Mouse (Mus musculus) gastrocnemius, adult 8-10 months (tissue): ENCODE data around the gene 4931406C07Rik. TPM values are rescaled to one million over a fixed set of nuclear protein-coding genes. Genes with fewer than 3 reads are reported as not detected.

Experiments used
- DNase-seq, 2 experiments: peaks; one replicate each; pipeline ENCODE4 v3.0.0; 2022; ENCODE audit warnings: low spot score in 2 of 2
- total RNA-seq, 4 experiments: library from RNA; stranded (reverse); gene quantifications; 2 replicates each; pipeline ENCODE4 v1.2.4; 2022

Gene 4931406C07Rik
- total RNA-seq, 4 experiments from 2014 or later = 2.3 to 6.4 (median 4.2) TPM

DNA sequence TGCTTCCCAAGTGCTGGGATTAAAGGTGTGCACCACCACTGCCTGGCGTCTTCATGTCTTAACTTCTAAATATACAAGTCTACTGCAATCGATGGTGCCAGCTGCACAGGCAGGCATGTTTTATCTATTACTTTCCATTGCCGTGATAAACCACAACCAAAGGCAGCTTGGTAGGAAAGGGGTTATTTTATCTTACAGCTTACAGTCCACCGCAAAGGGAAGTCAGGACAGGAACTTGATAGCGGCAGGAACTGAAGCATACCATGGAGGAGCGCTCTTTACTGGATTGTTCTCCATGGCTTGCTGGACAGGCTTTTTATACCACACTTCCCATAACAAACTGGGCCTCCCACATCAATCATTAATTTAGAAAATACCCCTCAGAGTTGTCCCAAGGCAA is 17.0 kb downstream of the 4931406C07Rik start:
- DNase-seq = no peak

DNA sequence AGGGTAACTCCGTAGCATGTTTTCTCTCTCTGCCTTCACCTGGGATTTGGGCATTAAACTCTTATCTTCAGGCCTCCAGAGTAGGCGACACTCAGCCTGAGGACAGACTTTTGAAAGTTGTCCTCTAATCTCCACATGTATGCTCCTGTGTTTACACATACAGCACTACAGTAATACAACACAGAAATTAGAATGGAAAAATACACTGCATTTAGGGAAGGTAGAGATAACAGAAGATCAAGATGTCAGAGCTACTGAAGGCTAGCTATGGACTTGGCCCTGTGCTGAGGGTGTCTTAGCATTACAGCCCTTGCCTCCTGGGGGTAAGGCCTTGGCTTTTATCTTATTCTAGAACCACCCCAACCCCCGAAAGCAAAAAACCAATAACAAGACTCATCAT is 17.8 kb downstream of the 4931406C07Rik start:
- no peak for DNase-seq

DNA sequence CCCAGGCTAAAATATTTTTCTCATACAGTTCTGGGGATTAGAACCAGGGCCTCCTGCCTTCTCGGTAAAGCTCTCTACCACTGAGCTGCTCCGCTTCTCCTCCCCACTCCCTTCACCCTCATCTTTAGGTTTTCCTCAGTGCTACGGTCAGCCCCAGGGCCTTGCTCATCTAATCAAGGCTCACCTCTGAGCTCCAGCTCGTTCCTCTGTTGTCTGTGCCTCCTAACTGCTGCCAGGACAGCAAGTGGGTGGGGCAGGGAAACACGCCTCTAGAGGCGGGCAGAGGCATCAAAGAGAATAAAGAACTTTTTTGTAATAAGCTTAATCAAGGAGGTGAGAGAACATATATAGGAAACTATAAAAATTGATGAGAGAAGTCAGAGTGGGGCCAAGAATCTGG is 18.4 kb downstream of the 4931406C07Rik start:
- no peak for DNase-seq

DNA sequence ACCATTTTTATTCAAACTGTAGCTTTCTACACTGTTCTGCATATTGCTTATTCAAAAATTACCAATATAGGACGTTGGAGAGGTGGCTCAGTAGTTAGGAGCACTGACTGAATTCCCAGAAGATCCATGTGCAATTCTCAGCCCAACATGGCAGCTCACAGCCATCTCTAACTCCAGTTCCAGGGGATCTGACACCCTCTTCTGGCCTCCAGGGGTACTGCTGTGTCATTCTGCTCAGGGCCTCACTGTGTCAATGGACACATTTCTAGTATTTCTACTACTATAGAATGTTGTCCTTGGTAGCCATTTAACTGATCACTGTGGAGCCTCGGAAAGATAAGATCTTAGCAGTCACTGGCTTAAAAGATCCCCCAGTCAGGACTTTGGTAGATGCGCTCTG is 20.8 kb downstream of the 4931406C07Rik start:
- DNase-seq = no peak

DNA sequence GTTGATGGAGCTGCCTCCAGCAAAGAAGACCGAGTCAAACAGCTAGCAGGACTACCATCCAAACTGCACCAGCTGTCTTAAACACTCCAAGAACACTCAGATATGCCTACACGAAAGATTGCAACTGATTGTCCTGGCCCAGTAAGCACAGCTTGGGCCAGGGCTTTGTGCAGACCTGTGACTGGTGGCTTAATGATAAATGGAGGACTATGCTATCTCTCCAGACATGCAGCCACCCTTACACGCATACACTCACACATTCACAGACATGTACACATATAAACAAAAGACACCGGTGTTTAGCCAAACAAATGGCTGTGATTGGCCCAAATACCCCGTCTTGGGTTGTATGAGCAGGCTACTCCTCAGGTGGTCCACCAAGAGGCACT is 25.8 kb downstream of the 4931406C07Rik start:
- no peak for DNase-seq

DNA sequence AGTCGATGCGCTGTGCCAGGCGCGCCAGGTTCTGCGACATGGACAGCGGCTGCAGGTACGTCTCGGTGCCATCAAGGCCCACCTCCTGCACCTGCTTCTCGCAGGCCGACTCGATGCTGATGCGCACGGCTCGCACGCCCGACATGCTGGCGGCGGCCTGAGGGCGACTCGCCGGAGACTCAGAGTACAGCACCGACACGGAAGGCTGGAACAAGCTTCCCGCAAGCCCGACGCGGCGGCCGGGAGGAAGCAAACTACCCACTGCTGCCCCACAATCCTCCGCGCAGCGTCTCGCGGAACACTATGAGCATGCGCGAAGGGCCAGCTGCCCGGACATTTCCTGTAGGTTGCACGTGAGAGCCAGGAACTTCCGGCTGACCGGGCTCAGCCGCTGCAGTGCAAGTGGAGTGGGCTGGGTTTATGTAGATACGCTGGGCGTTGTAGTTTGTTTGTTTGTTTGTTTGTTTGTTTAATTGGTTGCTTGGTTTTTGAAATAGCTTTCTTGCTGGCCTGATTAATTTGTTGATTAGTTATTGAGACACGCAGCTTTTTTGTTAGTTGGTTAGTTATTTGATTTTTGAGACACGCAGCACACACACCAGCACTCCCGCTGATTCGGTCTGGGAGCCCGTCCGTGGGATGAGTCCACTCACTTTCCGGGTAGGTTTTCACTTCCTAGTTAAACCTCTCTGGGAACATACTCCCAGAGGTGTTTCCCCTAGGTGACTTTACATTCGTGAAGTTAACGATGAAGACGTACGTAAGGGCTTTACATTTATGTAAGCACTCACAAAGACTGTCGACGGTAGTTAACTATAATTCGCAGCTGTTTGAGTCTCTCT is 26.4 kb downstream of the 4931406C07Rik start, which contains the start of gene Med17:
Gene Med17, minus strand, starts transcription at position 283 of the 842 bp plus-strand sequence.
- DNase-seq = peak; percentile 79 to 87

DNA sequence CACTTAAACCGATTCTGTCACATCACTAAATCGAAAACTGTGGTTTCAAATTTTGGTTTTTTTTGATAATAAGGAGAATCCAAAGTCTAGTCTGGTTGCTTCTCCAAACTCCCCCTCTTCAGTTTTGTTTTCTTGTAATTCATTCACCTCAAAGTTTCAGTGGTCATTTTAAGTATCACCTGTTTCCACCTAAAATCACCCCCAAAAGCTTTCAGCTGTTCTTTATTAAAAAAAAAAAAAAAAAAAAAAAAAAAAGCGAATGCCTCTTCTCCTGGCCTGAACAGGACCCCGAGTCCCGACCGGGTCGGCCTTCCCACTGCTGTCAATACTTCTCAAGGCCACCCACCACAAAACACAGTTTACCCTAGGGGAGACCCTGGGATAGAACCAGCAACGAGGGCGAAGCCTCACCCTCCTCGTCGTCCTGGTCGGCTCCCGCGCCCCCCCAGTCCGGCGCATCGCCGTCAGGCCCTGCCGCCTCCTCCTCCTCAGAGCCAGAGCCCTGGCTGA is 27.1 kb downstream of the 4931406C07Rik start:
- DNase-seq = no peak

DNA sequence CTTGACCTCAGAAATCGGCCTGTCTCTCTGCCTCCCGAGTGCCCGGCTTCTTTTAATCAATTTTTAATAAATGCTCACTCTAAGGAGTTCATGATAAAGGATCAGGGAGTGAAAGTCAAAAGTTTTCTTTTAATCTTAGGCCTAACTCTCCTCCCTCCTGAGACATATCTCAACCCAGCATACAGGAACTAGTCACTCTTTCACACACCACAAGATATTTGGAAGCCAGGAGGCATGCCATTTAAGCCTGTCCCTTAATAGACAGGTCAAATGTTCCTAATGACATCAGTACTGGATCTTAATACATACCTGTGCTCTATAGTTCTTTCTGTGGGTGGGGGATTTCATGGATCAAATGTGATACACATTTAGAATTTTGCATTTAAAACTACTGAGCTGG is 27.9 kb downstream of the 4931406C07Rik start:
- DNase-seq = no peak

DNA sequence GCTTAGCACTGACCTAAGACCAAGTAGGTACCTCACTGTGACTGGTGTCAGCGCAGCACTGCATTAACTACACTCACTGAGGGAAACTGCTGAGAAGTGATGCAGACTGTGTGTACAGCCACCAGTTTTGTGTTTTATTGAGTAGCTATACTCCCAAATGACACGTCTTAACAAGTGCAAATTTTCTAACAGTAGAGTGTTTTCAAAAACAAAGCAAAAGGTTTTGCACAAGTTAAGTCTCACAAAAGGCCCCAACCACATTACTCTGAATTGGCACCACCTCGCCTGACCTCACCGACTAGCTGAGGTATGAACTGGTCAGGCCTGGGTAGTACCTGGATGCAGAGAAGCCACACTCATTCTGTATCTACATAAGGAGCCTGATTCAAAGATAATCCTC is 29.4 kb downstream of the 4931406C07Rik start:
- DNase-seq = no peak

DNA sequence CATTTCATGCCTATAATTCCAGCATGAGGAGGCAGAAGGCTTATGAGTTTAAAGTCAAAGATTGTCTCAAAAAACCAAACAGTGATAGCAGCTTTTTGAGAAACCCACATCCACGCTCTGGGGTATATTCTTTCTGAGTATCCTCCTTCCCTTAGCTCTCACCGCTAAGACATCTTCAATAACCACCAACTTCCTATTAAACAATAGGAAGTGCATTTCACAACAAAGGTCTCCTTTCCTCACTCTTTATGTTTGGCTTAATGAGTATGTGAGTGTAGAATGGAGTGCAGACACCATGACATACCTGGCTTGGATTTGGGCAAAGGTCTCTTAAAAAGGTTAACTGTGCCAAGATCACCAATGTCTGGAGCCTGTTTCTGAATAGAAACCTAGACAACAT is 32.3 kb downstream of the 4931406C07Rik start:
- DNase-seq = no peak

DNA sequence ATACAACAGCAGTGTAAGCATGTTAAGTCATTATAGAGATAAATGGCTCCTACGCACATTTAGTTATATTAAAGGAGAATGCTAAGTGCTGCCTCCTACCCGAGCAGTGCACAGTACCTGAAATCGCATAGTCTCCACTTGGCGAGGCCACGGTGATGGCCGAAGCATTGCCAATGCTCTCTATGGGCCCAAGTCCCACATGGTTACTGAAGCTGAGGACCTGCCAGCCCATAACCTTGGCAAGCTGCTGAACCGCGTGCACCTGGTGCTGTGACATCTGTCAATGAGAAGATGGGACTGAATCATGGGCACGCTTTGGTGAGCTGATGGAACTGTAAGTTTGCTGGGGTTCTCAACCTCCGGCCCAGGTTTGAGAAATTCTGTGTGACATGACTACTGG is 42.8 kb downstream of the 4931406C07Rik start:
- no peak for DNase-seq

DNA sequence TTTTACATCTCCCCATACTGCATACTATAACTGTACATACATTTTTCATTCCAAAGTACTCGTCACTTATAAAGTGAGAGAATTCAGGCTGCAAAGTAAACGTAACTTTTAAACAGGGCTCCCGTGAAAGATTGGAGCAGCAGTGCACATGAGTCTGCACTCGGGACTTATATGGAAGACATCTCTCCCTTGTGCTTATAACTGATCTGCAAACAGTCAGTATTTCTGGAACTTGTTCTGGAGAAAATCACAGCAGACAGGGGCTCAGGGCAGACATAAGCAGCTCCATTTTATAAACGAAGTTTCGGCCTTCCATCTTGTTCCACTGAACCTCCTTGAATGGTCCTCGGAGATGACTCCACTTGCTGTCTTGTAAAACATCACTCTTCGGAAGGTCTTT is 44.3 kb downstream of the 4931406C07Rik start:
- no peak for DNase-seq

DNA sequence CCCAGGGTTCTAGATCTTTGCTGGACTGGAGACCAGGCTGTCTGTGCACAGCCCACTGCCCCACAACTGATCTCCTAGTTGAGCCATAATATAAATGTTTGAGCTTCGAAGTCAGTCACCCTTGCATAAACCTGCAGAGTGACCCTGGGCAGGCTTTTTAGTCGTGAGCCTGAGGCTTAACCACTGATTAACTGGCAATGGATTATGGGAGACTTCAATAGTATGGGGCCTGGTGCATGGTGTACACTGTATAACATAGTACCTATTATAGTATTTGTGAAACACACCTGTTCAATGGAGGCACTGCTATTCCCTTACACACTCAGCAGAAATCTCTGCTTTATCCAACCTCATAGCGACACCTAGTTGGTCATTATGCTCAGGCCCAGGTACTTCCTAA is 50.0 kb downstream of the 4931406C07Rik start:
- no peak for DNase-seq

DNA sequence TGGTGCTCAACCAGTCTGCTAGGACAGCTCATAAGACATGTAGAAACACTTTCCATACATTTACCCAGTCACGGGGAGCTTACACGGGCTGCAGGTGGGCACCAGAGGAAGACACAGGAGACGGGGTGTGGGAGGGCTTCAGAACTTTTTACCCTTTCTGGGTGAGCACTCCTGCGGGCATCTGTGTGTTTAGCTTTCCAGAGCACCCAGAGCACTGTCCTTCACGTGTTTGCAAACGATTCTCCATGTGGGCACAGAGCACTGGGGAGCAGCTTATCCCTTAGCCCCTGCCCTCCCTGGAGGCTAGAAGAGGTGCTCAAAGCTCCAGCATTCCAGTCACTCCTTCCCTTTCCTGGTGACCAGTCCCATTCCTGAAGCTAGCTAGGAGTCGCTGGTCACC is 51.7 kb downstream of the 4931406C07Rik start:
- no peak for DNase-seq

DNA sequence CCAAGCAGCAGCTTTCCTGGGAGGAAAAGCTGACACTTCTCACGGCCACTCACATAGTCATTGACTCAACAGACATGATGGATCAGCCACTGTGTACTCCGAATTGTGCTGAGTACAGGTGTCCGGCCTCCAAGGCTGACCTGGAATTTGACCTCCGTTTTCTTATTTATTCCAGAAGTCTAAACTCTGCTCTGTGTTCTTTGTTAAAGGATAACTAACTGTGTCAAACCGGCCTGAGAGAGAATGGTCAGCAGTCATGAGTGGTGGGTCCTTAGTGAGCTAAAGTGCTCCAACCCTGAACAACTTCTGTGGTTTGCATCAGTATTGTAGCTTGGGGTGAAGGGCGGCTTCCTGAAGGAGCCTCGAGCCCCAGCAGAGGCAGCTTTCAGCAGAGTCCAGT is 54.1 kb downstream of the 4931406C07Rik start:
- no peak for DNase-seq

DNA sequence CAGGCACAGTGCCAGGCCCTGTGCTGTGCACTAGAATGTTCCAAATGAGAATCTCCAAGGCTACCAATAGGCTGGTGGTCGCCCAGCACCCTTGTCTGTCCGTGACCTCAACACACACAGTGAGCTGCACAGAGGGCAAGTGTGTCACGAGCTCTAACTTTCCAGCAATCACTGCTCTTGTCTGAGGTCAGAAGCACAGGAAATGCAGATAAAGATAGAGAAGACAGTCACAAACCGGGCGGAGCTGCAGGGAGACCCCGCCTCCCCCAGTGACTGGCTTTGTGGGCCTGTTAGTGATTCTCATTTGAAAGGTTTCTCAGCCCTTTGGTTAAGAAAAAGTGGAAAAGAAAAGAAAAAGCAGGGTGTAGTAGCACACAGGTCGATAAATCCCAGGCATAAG is 55.9 kb downstream of the 4931406C07Rik start:
- DNase-seq = no peak

DNA sequence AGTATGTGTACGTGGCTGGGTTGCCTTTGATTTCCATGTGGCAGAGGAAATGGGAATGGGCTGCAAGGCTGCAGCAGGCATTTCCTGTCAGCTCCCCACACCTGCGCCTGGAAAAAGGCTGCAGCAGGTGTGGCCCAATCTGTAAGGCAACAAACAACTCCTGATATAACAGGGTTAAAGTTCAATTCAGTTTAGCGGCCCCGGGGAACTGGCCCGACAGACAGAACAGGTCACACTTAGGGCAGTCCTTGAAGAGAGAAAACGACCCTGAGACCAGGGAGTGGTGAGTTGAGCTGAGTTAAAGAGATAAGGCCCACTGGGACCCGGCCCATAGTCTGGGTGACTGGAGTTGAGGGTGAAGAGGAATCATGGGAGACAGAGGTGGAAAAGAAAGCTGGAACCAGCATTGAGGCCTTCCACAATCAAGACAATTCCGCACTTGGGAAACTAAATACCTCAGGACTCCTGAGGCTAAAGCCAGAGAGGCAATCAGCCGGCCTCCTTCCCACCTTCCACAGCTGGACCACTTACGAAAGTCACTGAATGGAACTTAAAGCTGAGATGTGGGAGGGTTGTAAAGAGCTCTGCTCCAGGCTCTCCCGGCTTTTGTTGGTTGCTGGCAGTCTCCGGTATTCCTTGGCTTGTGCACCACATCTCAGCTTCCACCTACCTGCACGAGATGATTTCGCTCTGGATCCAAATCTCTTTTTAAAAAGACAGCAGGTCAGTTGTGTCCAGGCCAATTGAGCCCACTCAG is 60.8 kb downstream of the 4931406C07Rik start:
- no peak for DNase-seq

DNA sequence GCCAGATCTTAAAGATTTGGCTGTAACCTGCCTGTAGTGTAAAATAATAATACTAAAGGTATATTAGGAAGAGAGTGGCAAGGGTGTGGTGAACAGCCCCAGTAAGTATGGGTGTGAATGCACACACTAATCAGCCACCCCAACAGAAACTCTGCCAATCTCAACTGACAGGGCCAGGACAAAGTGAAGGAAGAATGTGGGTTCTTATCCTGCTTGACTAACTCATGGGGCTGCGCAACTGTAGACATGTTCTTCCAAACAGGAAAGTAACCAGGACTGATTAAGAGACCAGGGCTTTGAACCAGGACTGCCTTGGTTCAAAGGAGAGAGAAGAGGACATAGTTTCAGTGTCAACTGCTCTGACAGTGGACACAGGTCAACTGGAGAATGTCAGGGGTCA is 64.1 kb downstream of the 4931406C07Rik start:
- DNase-seq = no peak

DNA sequence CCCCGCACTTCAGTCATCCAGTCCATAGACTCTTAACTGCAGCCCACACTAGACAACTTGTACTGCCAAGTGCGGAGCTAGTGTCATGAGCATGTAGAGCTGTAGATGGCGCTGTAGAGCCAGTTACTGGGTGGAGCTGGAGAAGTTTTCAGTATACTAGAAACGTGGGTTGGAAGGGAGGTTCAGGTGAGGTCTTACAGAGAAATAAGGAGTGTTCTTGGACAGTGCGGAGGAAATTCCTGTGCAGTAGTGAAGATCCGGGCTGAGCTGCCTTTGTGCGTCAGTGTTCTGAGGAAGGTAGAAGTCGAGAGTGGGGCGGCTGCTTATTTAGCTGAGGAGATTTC is 64.7 kb downstream of the 4931406C07Rik start:
- DNase-seq = no peak

DNA sequence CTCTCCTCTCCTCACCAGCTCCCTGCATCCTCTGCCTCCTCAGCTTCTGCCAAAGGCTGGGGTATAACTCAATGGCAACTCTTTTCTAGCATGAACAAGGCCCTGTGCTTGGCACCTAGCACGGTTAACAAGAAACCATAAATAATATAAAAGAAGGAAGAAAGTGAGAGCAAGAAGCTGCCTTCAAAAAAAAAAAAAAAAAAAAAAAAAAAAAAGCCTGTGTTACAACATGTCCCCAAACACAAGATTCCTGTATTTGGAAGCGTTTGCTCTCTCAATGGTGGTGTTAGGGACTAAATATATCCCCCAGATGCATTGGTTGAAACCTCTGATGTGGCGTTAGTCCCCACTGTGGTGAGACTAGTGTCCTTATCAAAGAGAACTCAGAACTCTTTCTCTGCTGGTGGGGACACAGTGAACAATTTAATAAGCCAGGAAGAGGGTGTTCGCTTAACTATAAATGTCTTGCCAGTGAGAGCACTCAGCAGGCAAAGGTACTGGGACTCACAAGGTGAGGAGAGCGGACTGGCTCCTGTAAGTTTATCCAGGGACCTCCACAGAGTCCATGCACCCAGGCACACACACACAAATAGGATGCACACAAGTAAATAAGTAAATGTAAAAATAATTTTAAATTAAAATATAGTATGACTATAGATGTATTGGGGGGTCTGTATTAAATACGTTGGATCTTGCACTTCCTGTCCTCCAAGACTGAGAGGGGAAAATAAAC is 65.2 kb downstream of the 4931406C07Rik start:
- DNase-seq = no peak

DNA sequence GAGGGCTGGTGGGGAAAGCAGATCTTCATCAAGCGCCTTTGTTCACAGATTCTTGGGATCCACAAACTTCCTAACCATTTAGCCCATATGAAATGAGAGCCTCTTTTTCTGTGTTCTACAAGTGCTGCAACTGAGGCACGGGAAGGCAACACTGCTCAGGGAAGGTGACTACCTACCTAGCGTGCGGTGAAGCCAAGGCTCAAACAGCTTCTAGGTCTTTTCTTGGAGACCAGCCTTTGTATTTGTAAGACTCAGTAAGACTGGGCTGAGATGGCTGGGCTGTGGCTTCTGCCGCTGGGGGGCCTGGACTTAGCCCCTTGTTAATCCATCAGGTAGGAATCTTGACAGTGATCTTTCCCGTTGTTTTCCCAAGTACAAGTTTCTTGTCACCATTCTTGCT is 66.2 kb downstream of the 4931406C07Rik start:
- no peak for DNase-seq
